Mouse (Mus musculus): ENCODE results near the gene H2afv.

- no peak for TF ChIP-seq CTCF (IDR thresholded peaks at IDR 0.05; ENCODE audit: low read depth, low read length)
- no peak for TF ChIP-seq POLR2A (IDR thresholded peaks at IDR 0.05; ENCODE audit: insufficient read depth, low read length)
- no peak for TF ChIP-seq EP300 (IDR thresholded peaks at IDR 0.05; ENCODE audit: insufficient read depth, low read depth, low read length)
Measured at GRCm38 (mm10) chr11:6418751-6419150, 25.5 kb downstream of the H2afv start.
